Mouse (Mus musculus): Measurements from ENCODE around the gene Comtd1. TPM values are rescaled to one million over a fixed set of nuclear protein-coding genes. Genes with fewer than 3 reads are reported as not detected.

The Comtd1 gene
- polyA plus RNA-seq, 1 experiment, result 98.7 TPM

GRCm38 (mm10) chr14:21817453-21817852 is 31.3 kb downstream of the Comtd1 start:
- TF ChIP-seq GATA1 (IDR thresholded peaks at IDR 0.05; ENCODE audit: low read length), result no peak

GRCm38 (mm10) chr14:21816255-21816654 is 32.5 kb downstream of the Comtd1 start:
- no peak for TF ChIP-seq GATA1 (IDR thresholded peaks at IDR 0.05; ENCODE audit: low read length)

GRCm38 (mm10) chr14:21814606-21815005 is 34.2 kb downstream of the Comtd1 start:
- no peak for TF ChIP-seq GATA1 (IDR thresholded peaks at IDR 0.05; ENCODE audit: low read length)

- TF ChIP-seq GATA1 (IDR thresholded peaks at IDR 0.05; ENCODE audit: low read length), result no peak
These were observed 34.9 kb downstream of the Comtd1 start for GRCm38 (mm10) chr14:21813847-21814246.

- no peak for TF ChIP-seq GATA1 (IDR thresholded peaks at IDR 0.05; ENCODE audit: low read length)
These were observed 35.6 kb downstream of the Comtd1 start for GRCm38 (mm10) chr14:21813216-21813615.

- no peak for TF ChIP-seq GATA1 (IDR thresholded peaks at IDR 0.05; ENCODE audit: low read length)
These were observed 36.1 kb downstream of the Comtd1 start for GRCm38 (mm10) chr14:21812590-21813162.

GRCm38 (mm10) chr14:21811744-21812393 is 36.9 kb downstream of the Comtd1 start:
- no peak for TF ChIP-seq GATA1 (IDR thresholded peaks at IDR 0.05; ENCODE audit: low read length)

GRCm38 (mm10) chr14:21811301-21811700 is 37.5 kb downstream of the Comtd1 start:
- no peak for TF ChIP-seq GATA1 (IDR thresholded peaks at IDR 0.05; ENCODE audit: low read length)

- TF ChIP-seq GATA1 (IDR thresholded peaks at IDR 0.05; ENCODE audit: low read length), result no peak
These were observed 39.4 kb downstream of the Comtd1 start for GRCm38 (mm10) chr14:21809418-21809817.

- no peak for TF ChIP-seq GATA1 (IDR thresholded peaks at IDR 0.05; ENCODE audit: low read length)
These were observed 40.4 kb downstream of the Comtd1 start for GRCm38 (mm10) chr14:21808208-21808922.

GRCm38 (mm10) chr14:21806631-21807160 is 42.1 kb downstream of the Comtd1 start:
- TF ChIP-seq GATA1 (IDR thresholded peaks at IDR 0.05; ENCODE audit: low read length), result no peak

- TF ChIP-seq GATA1 (IDR thresholded peaks at IDR 0.05; ENCODE audit: low read length), result no peak
These were observed 42.6 kb downstream of the Comtd1 start for GRCm38 (mm10) chr14:21806203-21806602.

GRCm38 (mm10) chr14:21802543-21803206 is 46.1 kb downstream of the Comtd1 start:
- TF ChIP-seq GATA1 (IDR thresholded peaks at IDR 0.05; ENCODE audit: low read length), result no peak

- no peak for TF ChIP-seq GATA1 (IDR thresholded peaks at IDR 0.05; ENCODE audit: low read length)
These were observed 47.2 kb downstream of the Comtd1 start for GRCm38 (mm10) chr14:21801624-21802023.

GRCm38 (mm10) chr14:21800641-21801040 is 48.1 kb downstream of the Comtd1 start:
- TF ChIP-seq GATA1 (IDR thresholded peaks at IDR 0.05; ENCODE audit: low read length), result no peak

Other genes with a start within 250 kb of the Comtd1 start
- gene Dupd1, start 134.4 kb downstream of the Comtd1 start, polyA plus RNA-seq (2012), result not detected in 2 replicates
- gene Samd8, start 98.4 kb downstream of the Comtd1 start, polyA plus RNA-seq (2012), result 15.2 and 18.8 TPM in 2 replicates
- not detected in 2 replicates for gene Dusp13, start 97.8 kb downstream of the Comtd1 start, polyA plus RNA-seq (2012)
- 578 and 731 TPM in 2 replicates for gene Vdac2, start 23.7 kb downstream of the Comtd1 start, polyA plus RNA-seq (2012)
- gene Zfp503, start 140.6 kb upstream of the Comtd1 start, polyA plus RNA-seq (2012), result not detected in 2 replicates
- gene Lrmda, start 170.7 kb upstream of the Comtd1 start, polyA plus RNA-seq (2012), result not detected in 2 replicates

Measured in G1E-ER4 (cell line).